Mouse (Mus musculus): ENCODE measurements around the gene Stat5b. TPM values are rescaled to one million over a fixed set of nuclear protein-coding genes. Genes with fewer than 3 reads are reported as not detected.
A peak's percentile ranks its signal among the peaks of the same experiment; 100 is the strongest.

Gene Stat5b
- polyA plus RNA-seq, 1 experiment from 2014 or later = 11.4 TPM

DNA sequence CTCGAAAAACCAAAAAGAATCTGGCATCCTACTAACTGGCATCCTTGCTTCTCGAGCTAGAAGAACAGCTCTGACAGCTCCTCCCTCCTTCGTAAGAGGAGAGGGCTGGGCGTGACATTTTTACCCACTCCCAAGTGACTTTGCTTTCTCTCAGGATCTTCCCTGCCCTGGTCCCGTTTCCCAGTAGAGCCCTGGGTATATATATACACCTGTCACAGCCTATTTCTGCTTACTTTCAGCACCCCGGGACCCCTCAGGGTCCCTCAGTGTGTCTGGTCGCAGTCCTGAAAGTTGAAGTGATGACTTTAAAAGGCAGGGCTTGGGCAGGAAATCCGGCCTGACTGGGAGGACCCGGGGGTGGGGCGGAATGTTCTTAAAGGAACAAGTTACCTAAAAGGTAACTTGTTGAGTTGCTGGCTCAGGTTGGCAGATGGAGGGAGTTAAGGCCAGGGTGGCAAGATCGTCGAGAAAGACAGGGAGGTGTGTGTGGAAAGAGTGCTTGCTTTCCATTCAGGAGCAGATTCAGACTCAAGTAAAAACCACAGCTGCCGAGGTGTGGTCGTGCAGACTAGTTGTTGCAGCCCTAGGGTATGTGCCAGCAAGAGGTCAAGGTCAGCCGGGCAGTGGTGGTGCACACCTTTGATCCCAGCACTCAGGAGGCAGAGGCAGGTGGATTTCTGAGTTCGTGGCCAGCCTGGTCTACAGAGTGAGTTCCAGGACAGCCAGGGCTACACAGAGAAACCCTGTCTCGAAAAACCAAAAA is 79.7 kb downstream of the Stat5b start, which contains the start of gene Ghdc:
TSS of gene Ghdc (minus strand) at position 312 of the 763 bp plus-strand sequence.
- Histone ChIP-seq H3K9ac (replicated peaks) (0 out of 2 replicates have a peak within 1 kb of the TSS, but pooled peaks have one; percentile 30), H3K27ac (replicated peaks) (no peak within 1 kb of the TSS), H3K27me3 (no peaks in the 10 kb centered on the region), H3K9me3 (no peaks in the 10 kb centered on the region), H3K4me1 (peaks cover 5% of the 10 kb centered on the region; the same call in 1 of the 2 replicates), H3K36me3 (no peaks in the 10 kb centered on the region), H3K4me2 (replicated peaks) (peak within 1 kb of the TSS; percentile 38), H3K4me3 (peak within 1 kb of the TSS; percentile 44)
- 24% methylated on average over 17 of the region's 17 CpGs for WGBS
- no peak; the same call in 1 of the 2 replicates for ATAC-seq (replicated peaks)

DNA sequence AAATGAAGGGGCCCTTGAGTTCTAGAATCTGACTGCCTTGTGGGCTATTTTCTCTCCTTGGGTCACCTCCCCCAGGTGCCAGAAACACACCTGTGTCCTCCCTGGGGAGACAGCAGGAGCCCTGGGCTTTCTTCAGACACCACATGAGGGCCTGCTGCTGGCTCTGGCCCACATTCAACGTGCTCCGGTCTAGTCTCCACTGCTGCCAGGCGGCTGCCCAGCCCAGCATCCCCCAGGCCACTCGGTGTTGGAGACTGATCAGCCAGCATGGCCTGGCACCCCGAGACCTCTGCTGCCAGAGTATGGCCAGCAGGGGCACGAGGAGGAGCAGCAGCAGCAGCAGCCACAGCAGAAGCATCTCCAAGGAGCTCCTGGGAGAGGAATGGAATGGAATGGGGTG is 80.5 kb downstream of the Stat5b start:
- Histone ChIP-seq H3K27ac (replicated peaks) (no peak overlapping the region), H3K9ac (replicated peaks) (no peak overlapping the region), H3K4me2 (replicated peaks) (peak overlapping the region; percentile 38), H3K9me3 (no peaks in the 10 kb centered on the region), H3K36me3 (no peaks in the 10 kb centered on the region), H3K4me3 (peak overlapping the region; percentile 44; the same call in 1 of the 2 replicates), H3K27me3 (no peaks in the 10 kb centered on the region), H3K4me1 (peaks cover 5% of the 10 kb centered on the region; the same call in 1 of the 2 replicates)
- ATAC-seq (replicated peaks) = no peak
- WGBS = 62% methylated on average over 6 of the region's 6 CpGs

DNA sequence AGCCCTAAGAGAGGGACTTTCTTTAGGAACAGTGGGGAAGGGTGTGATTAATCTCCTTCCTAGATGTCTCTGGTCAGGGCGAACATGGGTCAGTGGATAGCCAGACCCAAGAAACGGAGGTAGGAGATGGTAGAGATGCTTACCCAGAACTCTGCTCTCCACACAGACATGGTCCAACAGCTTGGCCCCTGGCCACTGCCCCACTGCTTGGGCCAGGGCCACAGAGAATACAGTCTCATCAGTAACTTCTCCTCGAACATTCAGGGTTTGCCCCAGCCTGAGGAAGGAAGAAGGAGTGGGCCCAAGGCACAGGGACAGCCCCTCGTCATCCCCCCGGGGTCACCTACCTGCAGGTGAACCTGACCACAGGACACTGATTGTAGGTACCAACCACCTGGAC is 82.7 kb downstream of the Stat5b start:
- Histone ChIP-seq H3K4me2 (replicated peaks) (no peak overlapping the region), H3K27me3 (no peaks in the 10 kb centered on the region), H3K36me3 (no peaks in the 10 kb centered on the region), H3K4me3 (no peak overlapping the region), H3K9me3 (no peaks in the 10 kb centered on the region), H3K9ac (replicated peaks) (no peak overlapping the region), H3K4me1 (peaks cover 5% of the 10 kb centered on the region; the same call in 1 of the 2 replicates), H3K27ac (replicated peaks) (no peak overlapping the region)
- WGBS = 86% methylated on average over 5 of the region's 5 CpGs
- no peak for ATAC-seq (replicated peaks)

- no peak overlapping the region for H3K9ac ChIP-seq (replicated peaks)
- no peak for ATAC-seq (replicated peaks)
- H3K27me3 ChIP-seq = no peaks in the 10 kb centered on the region
- H3K36me3 ChIP-seq = no peaks in the 10 kb centered on the region
- WGBS = 84% methylated on average over 9 of the region's 9 CpGs
- H3K27ac ChIP-seq (replicated peaks) = no peak overlapping the region
- peaks cover 5% of the 10 kb centered on the region for H3K4me1 ChIP-seq
- no peak overlapping the region for H3K4me2 ChIP-seq (replicated peaks)
- H3K9me3 ChIP-seq = no peaks in the 10 kb centered on the region
- H3K4me3 ChIP-seq = no peak overlapping the region
These were observed 83.8 kb downstream of the Stat5b start for GRCm38 (mm10) chr11:100766726-100767125.

- peaks cover 25% of the 10 kb centered on the region; the same call in 1 of the 2 replicates for H3K27me3 ChIP-seq
- no peak within 1 kb of the TSS for H3K27ac ChIP-seq (replicated peaks)
- no peaks in the 10 kb centered on the region for H3K36me3 ChIP-seq
- no peaks in the 10 kb centered on the region for H3K9me3 ChIP-seq
- ATAC-seq (replicated peaks) = no peak
- peak within 1 kb of the TSS; percentile 65 for H3K4me2 ChIP-seq (replicated peaks)
- peak within 1 kb of the TSS; percentile 43 for H3K4me3 ChIP-seq
- 83% methylated on average over 7 of the region's 7 CpGs for WGBS
- peaks cover 25% of the 10 kb centered on the region for H3K4me1 ChIP-seq
- H3K9ac ChIP-seq (replicated peaks) = peak within 1 kb of the TSS; percentile 48
These were observed 87.7 kb downstream of the Stat5b start, which contains the start of gene Hcrt for GRCm38 (mm10) chr11:100762831-100763230. TSS of gene Hcrt (minus strand) at chr11:100762931.

GRCm38 (mm10) chr11:100761547-100762045 is 88.9 kb downstream of the Stat5b start:
- Histone ChIP-seq H3K4me2 (replicated peaks) (peak overlapping the region; percentile 65), H3K27me3 (peaks cover 26% of the 10 kb centered on the region; the same call in 1 of the 2 replicates), H3K27ac (replicated peaks) (no peak overlapping the region), H3K4me1 (peaks cover 25% of the 10 kb centered on the region), H3K4me3 (peak overlapping the region; percentile 43), H3K9me3 (no peaks in the 10 kb centered on the region), H3K9ac (replicated peaks) (peak overlapping the region; percentile 48), H3K36me3 (no peaks in the 10 kb centered on the region)
- peak; percentile 56 for ATAC-seq (replicated peaks)
- under 1% methylated on average over 27 of the region's 27 CpGs for WGBS

GRCm38 (mm10) chr11:100759611-100760233 is 90.8 kb downstream of the Stat5b start, which contains the start of gene Kcnh4:
TSS of gene Kcnh4 (minus strand) at chr11:100759942.
- Histone ChIP-seq H3K4me3 (peak within 1 kb of the TSS; percentile 54), H3K4me1 (peaks cover 25% of the 10 kb centered on the region)
- ATAC-seq (replicated peaks) = peak; percentile 66

GRCm38 (mm10) chr11:100758707-100759610 is 91.6 kb downstream of the Stat5b start:
- H3K27me3 ChIP-seq = peaks cover 26% of the 10 kb centered on the region; the same call in 1 of the 2 replicates
- peak overlapping the region; percentile 58 for H3K9ac ChIP-seq (replicated peaks)
- under 1% methylated on average over 35 of the region's 35 CpGs for WGBS
- H3K4me1 ChIP-seq = peaks cover 25% of the 10 kb centered on the region
- no peaks in the 10 kb centered on the region for H3K36me3 ChIP-seq
- ATAC-seq (replicated peaks) = peak; percentile 54
- no peaks in the 10 kb centered on the region for H3K9me3 ChIP-seq
- H3K4me3 ChIP-seq = peak overlapping the region; percentile 54
- H3K27ac ChIP-seq (replicated peaks) = peak overlapping the region; percentile 46
- H3K4me2 ChIP-seq (replicated peaks) = peak overlapping the region; percentile 65

More at GRCm38 (mm10) chr11:100759611-100760233, 90.8 kb downstream of the Stat5b start, which contains the start of gene Kcnh4:
- Histone ChIP-seq H3K27me3 (peaks cover 26% of the 10 kb centered on the region; the same call in 1 of the 2 replicates), H3K36me3 (no peaks in the 10 kb centered on the region), H3K4me2 (replicated peaks) (peak within 1 kb of the TSS; percentile 65), H3K9me3 (no peaks in the 10 kb centered on the region), H3K9ac (replicated peaks) (peak within 1 kb of the TSS; percentile 58), H3K27ac (replicated peaks) (peak within 1 kb of the TSS; percentile 46)
- under 1% methylated on average over 50 of the region's 51 CpGs for WGBS

- no peak overlapping the region for H3K4me3 ChIP-seq
- H3K9ac ChIP-seq (replicated peaks) = no peak overlapping the region
- no peak overlapping the region for H3K27ac ChIP-seq (replicated peaks)
- H3K9me3 ChIP-seq = no peaks in the 10 kb centered on the region
- 94% methylated on average over 12 of the region's 12 CpGs for WGBS
- H3K4me1 ChIP-seq = peaks cover 25% of the 10 kb centered on the region
- no peak for ATAC-seq (replicated peaks)
- no peaks in the 10 kb centered on the region for H3K36me3 ChIP-seq
- H3K4me2 ChIP-seq (replicated peaks) = no peak overlapping the region
- H3K27me3 ChIP-seq = peaks cover 26% of the 10 kb centered on the region; the same call in 1 of the 2 replicates
These were observed 93.0 kb downstream of the Stat5b start for GRCm38 (mm10) chr11:100757566-100757965.

- ATAC-seq (replicated peaks) = no peak
- Histone ChIP-seq H3K4me1 (peaks cover 25% of the 10 kb centered on the region), H3K9ac (replicated peaks) (no peak overlapping the region), H3K36me3 (peaks cover 2% of the 10 kb centered on the region; the same call in 1 of the 2 replicates), H3K27me3 (peaks cover 26% of the 10 kb centered on the region; the same call in 1 of the 2 replicates), H3K27ac (replicated peaks) (no peak overlapping the region), H3K9me3 (no peaks in the 10 kb centered on the region), H3K4me3 (no peak overlapping the region), H3K4me2 (replicated peaks) (no peak overlapping the region)
- 69% methylated on average over 6 of the region's 6 CpGs for WGBS
These were observed 94.0 kb downstream of the Stat5b start for GRCm38 (mm10) chr11:100756476-100756875.

GRCm38 (mm10) chr11:100754693-100755057 is 95.8 kb downstream of the Stat5b start:
- Histone ChIP-seq H3K27ac (replicated peaks) (no peak overlapping the region), H3K4me2 (replicated peaks) (no peak overlapping the region), H3K27me3 (peaks cover 15% of the 10 kb centered on the region; the same call in 1 of the 2 replicates), H3K9me3 (no peaks in the 10 kb centered on the region), H3K9ac (replicated peaks) (no peak overlapping the region), H3K36me3 (peaks cover 3% of the 10 kb centered on the region; the same call in 1 of the 2 replicates), H3K4me1 (peaks cover 17% of the 10 kb centered on the region), H3K4me3 (no peak overlapping the region)
- WGBS = 88% methylated on average over 3 of the region's 3 CpGs
- ATAC-seq (replicated peaks) = no peak

Measured in forebrain, embryonic 15.5 days (tissue).